Mouse (Mus musculus) cerebellum, adult 2 months (tissue): ENCODE data around the gene Snx13.

Experiments
- CTCF ChIP-seq: fragments of 200-500 bp; IDR thresholded peaks from 2 replicates; pipeline ENCODE4 v1.5.1; 2011; ENCODE audit warnings: low read depth, mild to moderate bottlenecking, control low read depth, low read length, moderate library complexity, borderline replicate concordance; ENCODE audit not compliant: insufficient read depth
- POLR2A ChIP-seq: fragments of 200-500 bp; IDR thresholded peaks from 2 replicates; pipeline ENCODE4 v1.6.1; 2011; ENCODE audit warnings: low read length, control low read depth, borderline replicate concordance; ENCODE audit not compliant: insufficient read depth

DNA sequence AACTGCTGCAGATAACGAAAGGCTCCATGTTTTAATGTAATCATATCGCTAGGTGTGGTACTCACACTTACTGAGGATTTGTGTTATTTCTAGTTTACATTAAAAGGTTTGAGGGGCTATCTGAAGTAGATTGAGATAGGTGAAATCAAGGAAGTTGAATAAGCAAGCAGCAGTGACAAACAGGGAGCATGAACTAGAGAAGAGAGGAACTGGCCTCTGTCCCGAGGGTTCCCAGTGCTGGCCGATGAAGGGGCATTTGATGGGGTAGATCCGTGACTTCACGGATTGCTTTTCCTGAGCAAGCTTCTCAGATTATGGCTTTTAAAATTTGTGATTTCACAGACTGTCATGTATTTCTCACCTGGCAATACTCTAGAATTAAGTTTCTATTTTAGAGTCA lies 7.4 kb downstream of the Snx13 start:
- no peak for TF ChIP-seq POLR2A
- no peak for TF ChIP-seq CTCF
